Mouse (Mus musculus) adipocyte (in vitro differentiated cells): ENCODE measurements around the gene Gp1ba.

Experiments
- DNase-seq: peaks from one replicate; pipeline ENCODE4 v3.0.0-alpha.2; 2016; ENCODE audit warnings: low spot score

Gene Gp1ba

GRCm38 (mm10) chr11:70670483-70670882, 31.6 kb downstream of the Gp1ba start:
- DNase-seq = no peak

- no peak for DNase-seq
These were observed 32.6 kb downstream of the Gp1ba start for GRCm38 (mm10) chr11:70671333-70672047.

DNA sequence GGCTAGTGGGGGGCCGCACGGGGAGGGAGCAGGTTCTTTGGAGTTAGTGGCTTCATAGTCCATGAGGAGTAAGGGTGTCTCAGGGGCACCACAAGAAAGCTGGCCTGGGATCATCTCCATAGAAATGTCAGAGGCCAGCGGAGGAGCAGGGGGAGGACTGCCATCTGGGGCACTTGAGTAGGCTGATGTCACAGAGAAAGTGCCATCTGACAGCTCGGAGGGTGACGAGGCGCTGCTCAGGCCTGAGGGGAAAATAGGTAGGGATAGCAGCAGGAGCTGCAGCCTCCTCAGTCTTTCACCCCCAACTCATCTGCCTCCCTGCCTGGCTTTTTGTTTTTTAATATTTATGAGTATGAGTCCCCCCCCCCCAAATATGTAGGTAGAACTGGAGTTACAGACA, 35.1 kb downstream of the Gp1ba start:
- DNase-seq = no peak

DNA sequence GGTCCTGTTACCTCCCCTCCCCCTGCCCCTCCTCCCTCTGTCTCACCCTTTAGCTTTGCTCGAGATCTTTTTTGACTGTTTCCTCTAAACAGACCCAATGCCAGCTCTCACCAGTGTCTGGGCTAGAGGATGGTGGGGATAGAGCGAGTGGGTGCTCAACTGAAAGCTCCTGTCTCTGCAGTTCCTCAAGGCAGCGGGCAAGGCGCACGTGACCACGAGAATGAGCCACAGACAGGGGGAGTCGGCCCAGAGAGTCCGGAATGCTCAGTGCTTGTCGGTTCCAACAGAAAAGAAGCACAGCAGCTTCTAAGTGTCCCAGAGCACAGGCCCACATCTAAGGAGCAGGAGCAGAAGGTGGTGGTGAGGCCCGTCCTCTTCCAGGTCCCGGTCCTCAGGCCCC, 35.6 kb downstream of the Gp1ba start:
- DNase-seq = no peak

GRCm38 (mm10) chr11:70678092-70678491, 39.2 kb downstream of the Gp1ba start:
- no peak for DNase-seq

DNA sequence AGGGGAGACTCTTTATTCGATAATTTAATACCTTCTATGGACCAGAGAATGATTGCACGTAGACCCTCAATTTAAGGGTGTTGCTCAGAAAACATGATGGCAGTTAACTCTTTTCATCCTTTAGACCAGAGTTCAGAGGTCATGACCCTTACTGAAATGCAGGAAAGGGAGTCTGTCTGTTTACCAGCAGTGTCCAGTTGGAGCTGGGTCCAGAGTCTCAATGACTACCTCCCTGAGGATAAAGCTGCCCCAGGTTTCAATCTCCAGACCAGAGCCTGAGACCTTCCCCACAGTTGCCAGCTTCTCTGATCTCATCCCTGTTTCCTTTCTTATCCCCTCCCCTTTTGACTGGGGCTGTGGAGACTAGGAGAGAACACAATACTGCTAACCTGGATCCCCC, 39.7 kb downstream of the Gp1ba start:
- DNase-seq = no peak

DNA sequence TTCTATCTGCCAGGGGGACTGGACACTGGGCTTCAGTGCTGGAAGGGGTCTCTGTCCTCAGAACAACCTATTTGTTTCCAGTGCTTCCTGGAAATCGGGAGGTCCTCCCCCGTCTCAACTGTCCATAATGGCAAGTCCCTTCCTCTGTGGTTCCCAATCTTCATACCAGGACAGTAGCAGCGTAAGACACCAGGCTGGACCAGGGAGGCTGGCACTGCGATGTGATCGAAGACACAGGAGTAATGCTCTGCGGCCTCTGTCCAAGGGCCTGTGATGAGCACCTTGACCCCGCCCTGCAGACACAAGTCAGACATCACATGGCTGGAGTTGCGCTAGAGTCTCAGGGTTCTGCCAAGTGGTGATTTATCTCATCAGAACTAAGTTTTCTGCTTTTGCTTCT, 40.4 kb downstream of the Gp1ba start:
- no peak for DNase-seq

- no peak for DNase-seq
These were observed 41.0 kb downstream of the Gp1ba start for GRCm38 (mm10) chr11:70679894-70680293.

DNA sequence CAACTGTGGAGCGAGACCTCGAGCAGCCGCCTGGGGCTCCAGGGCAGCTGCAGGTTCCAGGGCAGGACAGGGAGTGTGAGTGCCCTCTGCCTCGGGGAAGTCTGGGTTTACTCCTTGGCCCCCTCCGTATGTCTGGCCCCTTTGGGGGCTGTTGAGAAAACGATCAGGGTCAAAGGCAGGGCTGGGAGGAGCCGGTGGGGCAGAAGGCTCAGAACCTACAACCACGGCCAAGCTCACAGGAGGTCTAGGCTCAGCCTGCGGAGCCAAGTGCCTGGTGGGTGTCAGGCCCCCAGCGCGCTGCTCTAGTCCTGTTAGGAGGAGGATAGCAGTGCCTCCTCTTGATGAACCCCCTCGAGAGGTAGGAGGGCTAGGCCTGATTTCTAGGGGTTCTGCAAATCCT, 42.2 kb downstream of the Gp1ba start:
- DNase-seq = no peak

GRCm38 (mm10) chr11:70681897-70682581, 43.1 kb downstream of the Gp1ba start:
- peak; percentile 53 for DNase-seq

DNA sequence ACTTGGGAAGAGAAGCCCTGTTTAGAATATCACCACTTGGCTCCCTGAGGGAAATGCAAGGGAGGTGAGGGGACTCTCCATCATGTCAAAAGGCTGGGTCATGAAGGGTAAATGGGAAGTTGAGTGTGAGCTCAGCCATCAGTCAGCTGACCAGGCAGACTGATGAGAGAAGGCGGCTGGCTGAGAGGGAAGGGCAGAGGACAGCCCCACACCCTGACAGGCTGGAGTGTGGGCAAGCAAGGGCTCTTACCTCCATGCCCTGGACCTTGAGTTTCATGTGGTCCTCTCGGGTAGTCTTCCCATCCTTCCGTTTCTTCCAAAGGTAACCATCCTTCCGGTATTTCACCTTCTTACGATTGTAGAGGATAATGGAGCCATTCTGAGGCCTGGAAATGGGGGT, 44.7 kb downstream of the Gp1ba start:
- no peak for DNase-seq

- DNase-seq = no peak
These were observed 48.1 kb downstream of the Gp1ba start for GRCm38 (mm10) chr11:70686901-70687566.

DNA sequence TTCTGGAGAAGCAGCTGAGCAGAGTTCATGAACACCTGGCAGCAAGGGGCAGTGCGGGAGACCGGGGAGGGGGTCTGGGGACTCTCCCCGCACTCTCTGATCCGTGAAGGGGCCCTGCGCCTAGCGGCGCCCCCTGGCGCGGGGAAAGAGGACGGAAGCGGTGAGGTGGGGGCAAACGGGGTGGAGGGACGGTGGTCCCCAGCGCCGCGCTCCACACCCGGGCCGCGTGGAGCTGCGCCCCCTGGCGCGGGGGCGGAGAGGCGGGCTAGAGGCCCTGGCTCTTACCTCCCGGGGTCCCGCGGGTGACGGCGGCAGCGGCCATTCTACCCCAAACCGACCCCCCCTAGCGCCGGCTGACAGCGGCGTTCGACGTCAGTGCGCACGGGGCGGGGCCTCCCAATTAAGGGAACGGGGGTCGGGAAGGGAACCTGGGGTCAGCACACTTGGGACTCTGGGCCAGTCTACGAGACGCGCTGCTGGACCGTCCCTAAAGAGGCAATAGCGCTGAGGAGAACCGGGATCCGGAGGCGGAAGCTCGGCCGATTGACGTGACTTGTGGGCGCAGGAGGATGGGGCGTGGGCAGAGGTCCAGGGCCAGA, 48.8 kb downstream of the Gp1ba start, which contains the start of gene Camta2:
Gene Camta2, minus strand, starts transcription at position 505 of the 599 bp plus-strand sequence.
- peak; percentile 71 for DNase-seq

GRCm38 (mm10) chr11:70688372-70688771, 49.5 kb downstream of the Gp1ba start:
- peak; percentile 51 for DNase-seq

DNA sequence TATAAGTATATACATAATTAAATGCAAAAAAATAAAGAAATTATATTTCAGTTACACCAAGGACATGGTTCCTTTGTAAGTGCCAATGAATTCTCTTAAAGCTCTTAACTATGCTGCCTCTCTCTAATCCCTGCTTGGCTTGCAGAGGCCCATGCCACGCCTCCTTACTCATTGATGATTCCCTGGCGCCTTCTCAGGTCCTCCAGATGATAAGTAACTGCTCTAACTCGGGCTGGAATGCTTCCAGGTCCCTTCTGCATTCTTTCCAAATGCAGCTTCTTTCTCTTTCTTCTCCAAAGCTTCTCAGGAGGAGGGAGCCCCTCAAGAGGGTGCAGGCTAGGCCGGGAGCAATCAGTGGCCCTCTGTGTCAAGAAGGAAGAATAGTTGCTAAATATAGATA, 50.7 kb downstream of the Gp1ba start:
- no peak for DNase-seq
